Mouse (Mus musculus) intestine, embryonic 15.5 days (tissue): ENCODE data around the gene Insl3. TPM values are rescaled to one million over a fixed set of nuclear protein-coding genes. Genes with fewer than 3 reads are reported as not detected.

Source experiments
- ATAC-seq: fragments of 200-750 bp; cut with Nextera tagmentation; 2 replicates; pipeline ENCODE4 v1.8.0; 2017; ENCODE audit warnings: moderate TSS enrichment, moderate library complexity
- H3K27ac ChIP-seq: fragments of 300-500 bp; sonication (generic); 2 replicates; pipeline ENCODE4 v1.5.1; 2015; ENCODE audit warnings: mild to moderate bottlenecking, inconsistent platforms
- H3K27me3 ChIP-seq: fragments of 300-500 bp; sonication (generic); replicated peaks from 2 replicates; pipeline ENCODE4 v1.6.1; 2015; ENCODE audit warnings: inconsistent platforms
- H3K36me3 ChIP-seq: fragments of 300-500 bp; sonication (generic); 2 replicates; pipeline ENCODE4 v1.6.1; 2015; ENCODE audit warnings: inconsistent platforms
- H3K4me1 ChIP-seq: fragments of 300-500 bp; sonication (generic); replicated peaks from 2 replicates; pipeline ENCODE4 v1.6.1; 2015; ENCODE audit warnings: inconsistent platforms
- H3K4me2 ChIP-seq: fragments of 300-500 bp; sonication (generic); replicated peaks from 2 replicates; pipeline ENCODE4 v1.6.1; 2015; ENCODE audit warnings: mild to moderate bottlenecking, inconsistent platforms
- H3K4me3 ChIP-seq: fragments of 300-500 bp; sonication (generic); replicated peaks from 2 replicates; pipeline ENCODE4 v1.5.1; 2015; ENCODE audit warnings: inconsistent platforms
- H3K9ac ChIP-seq: fragments of 300-500 bp; sonication (generic); 2 replicates; pipeline ENCODE4 v1.6.1; 2015; ENCODE audit warnings: inconsistent platforms
- H3K9me3 ChIP-seq: fragments of 300-500 bp; sonication (generic); 2 replicates; pipeline ENCODE4 v1.6.1; 2016; ENCODE audit warnings: inconsistent platforms
- WGBS: fragments of 180-500 bp; shearing (Covaris S2); methylation state at CpG from one replicate; pipeline ENCODE4 v1.1.7; 2015; 5-methylcytosine and 5-hydroxymethylcytosine counted together
- polyA plus RNA-seq: library from polyadenylated mRNA; unstranded; fragments of >200 nt; fragmentation: Nextera tagmentation; extraction: Ambion mirVana; gene quantifications from 2 replicates; pipeline ENCODE4 v1.2.1, GENCODE M21; 2015

Insl3 gene
- 1.2 and 1.9 TPM in 2 replicates for polyA plus RNA-seq

DNA sequence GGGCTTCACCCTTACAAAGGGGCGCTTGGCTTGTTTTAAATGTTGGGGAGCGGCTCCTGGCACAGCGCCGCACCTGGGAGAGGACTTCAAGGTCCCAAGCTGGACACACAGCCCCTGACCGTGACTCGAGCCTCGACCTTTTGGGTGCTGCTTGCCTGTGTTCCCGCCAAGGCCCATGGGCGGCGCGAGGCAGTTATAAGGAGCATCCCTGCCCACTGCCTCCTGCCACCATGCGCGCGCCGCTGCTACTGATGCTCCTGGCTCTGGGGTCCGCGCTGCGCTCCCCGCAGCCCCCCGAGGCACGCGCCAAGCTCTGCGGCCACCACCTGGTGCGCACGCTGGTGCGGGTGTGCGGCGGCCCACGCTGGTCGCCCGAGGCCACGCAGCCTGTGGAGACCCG is at the start of gene Insl3:
Gene Insl3, plus strand, starts transcription at position 187 of the 400 bp plus-strand sequence.
- WGBS, result 8% methylated on average over 33 of the region's 33 CpGs
- Histone ChIP-seq H3K4me2 (no peak within 1 kb of the TSS), H3K9me3 (no peaks in the 10 kb centered on the region), H3K9ac (no peak within 1 kb of the TSS), H3K27ac (no peak within 1 kb of the TSS), H3K4me1 (peaks cover 32% of the 10 kb centered on the region), H3K27me3 (peaks cover 100% of the 10 kb centered on the region), H3K4me3 (no peak within 1 kb of the TSS), H3K36me3 (no peaks in the 10 kb centered on the region)
- no peak for ATAC-seq

DNA sequence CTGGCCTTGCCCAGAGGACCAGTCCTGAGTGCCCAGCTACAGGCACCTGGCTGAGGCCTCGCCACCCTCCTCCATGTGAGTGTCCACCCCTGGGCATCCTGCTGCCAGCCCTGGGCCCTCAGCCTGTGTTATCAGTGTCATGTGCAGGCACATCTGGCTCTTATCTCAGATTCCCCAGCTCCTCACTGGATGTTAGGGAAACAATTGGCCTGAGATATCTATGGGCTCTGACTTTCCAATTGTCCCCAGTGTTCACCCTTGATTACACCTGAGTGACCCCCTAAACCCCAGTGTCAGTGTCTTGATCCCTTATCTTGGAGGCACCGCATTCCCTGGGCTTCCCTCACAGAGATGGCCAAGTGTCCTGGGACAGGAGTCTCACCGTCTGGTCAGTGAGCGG is 49.7 kb upstream of the Insl3 start:
- Histone ChIP-seq H3K4me1 (peaks cover 5% of the 10 kb centered on the region; the same call in 1 of the 2 replicates), H3K9ac (no peak overlapping the region), H3K4me3 (no peak overlapping the region), H3K27me3 (no peaks in the 10 kb centered on the region; the same call in 1 of the 2 replicates), H3K36me3 (no peaks in the 10 kb centered on the region), H3K9me3 (no peaks in the 10 kb centered on the region), H3K27ac (no peak overlapping the region), H3K4me2 (no peak overlapping the region)
- WGBS, result 85% methylated on average over 4 of the region's 4 CpGs
- no peak for ATAC-seq

DNA sequence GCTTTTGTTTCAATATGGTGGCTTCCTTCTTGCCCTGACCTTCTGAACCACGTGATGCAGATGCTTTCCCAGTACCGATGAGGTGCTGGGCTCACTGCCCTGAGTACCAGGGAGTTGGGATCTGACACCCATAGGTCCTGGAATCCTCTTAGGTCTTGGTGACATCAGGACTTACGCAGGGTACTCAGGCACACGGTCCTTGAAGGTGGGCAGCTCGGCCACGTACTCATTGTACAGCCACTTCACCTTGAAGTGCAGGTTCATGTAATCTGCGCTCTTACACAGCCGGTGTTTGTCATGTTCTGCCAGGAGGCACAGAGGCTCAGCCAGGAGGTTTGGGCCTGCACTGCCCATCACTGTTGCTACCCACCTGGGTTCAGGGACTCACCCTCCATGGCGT is 43.5 kb upstream of the Insl3 start:
- Histone ChIP-seq H3K27me3 (0 out of 2 replicates have a peak, but pooled peaks cover 2% of the 10 kb centered on the region), H3K4me2 (no peak overlapping the region), H3K9me3 (no peaks in the 10 kb centered on the region), H3K4me1 (no peaks in the 10 kb centered on the region), H3K9ac (no peak overlapping the region), H3K4me3 (no peak overlapping the region), H3K27ac (no peak overlapping the region), H3K36me3 (no peaks in the 10 kb centered on the region)
- WGBS, result 77% methylated on average over 9 of the region's 9 CpGs
- no peak for ATAC-seq

DNA sequence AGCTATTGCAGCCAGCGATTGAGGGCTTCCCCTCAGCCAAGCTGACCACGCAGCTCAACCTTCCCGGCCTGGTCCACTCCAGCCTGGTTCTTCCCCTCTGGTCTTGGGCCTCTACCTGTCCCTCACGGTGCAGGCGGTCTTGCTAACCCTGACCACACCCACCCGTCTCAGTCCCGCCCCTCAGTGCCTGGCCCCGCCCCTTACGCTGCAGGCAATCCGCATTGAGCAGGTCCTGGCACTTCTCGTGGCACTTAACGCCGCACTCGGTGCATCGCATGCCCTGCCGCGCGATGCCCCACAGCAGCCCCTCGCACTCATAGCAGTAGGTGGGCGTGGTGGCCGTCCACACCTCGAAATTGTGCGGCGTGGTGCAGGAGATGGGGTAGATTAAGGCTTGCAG is 34.4 kb upstream of the Insl3 start:
- under 1% methylated on average over 24 of the region's 24 CpGs for WGBS

GRCm38 (mm10) chr8:71657816-71658215 is 31.2 kb upstream of the Insl3 start:
- H3K36me3 ChIP-seq, result no peaks in the 10 kb centered on the region
- no peak overlapping the region for H3K9ac ChIP-seq
- no peak overlapping the region for H3K4me3 ChIP-seq
- 22% methylated on average over 9 of the region's 9 CpGs for WGBS
- H3K4me2 ChIP-seq, result 0 out of 2 replicates have a peak overlapping the region, but pooled peaks have one; percentile 12
- peaks cover 14% of the 10 kb centered on the region for H3K4me1 ChIP-seq
- no peaks in the 10 kb centered on the region for H3K9me3 ChIP-seq
- peaks cover 70% of the 10 kb centered on the region for H3K27me3 ChIP-seq
- H3K27ac ChIP-seq, result no peak overlapping the region
- ATAC-seq, result no peak

More for the DNA sequence above, 34.4 kb upstream of the Insl3 start:
- peak overlapping the region; percentile 60 for H3K4me2 ChIP-seq
- peaks cover 58% of the 10 kb centered on the region for H3K27me3 ChIP-seq
- H3K4me1 ChIP-seq, result peaks cover 14% of the 10 kb centered on the region
- H3K9me3 ChIP-seq, result no peaks in the 10 kb centered on the region
- no peak overlapping the region for H3K9ac ChIP-seq
- H3K4me3 ChIP-seq, result peak overlapping the region; percentile 14; the same call in 1 of the 2 replicates
- peak; percentile 81 for ATAC-seq
- no peak overlapping the region for H3K27ac ChIP-seq
- no peaks in the 10 kb centered on the region for H3K36me3 ChIP-seq

DNA sequence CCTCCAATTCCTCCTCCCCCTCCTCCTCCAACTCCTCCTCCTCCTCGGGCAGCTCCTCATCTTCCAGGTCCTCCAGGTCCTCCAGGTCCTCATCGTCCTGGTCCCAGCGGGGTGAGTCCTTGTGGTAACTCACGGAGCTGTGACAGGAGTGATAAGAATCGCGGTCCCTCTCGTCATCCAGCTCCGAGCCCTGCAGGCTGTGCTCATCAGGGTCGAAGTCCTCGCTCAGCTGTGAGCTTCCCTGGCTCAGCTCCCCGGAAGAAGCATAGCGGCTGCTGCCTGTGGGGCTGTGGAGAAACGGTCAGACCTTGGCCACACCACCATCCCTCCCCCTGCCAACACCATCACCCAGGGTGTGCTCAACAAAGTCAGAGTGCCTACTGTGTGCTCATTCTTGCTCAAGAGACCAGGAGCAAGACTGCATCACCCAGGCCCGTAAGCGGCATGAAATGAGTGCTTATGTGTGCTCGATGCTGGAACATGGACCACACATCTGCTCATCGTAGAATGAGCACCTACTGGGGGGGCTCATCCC is 30.4 kb upstream of the Insl3 start:
- Histone ChIP-seq H3K36me3 (no peaks in the 10 kb centered on the region), H3K27ac (no peak overlapping the region), H3K4me3 (no peak overlapping the region), H3K9ac (no peak overlapping the region), H3K27me3 (peaks cover 69% of the 10 kb centered on the region), H3K4me2 (no peak overlapping the region), H3K9me3 (no peaks in the 10 kb centered on the region), H3K4me1 (peaks cover 14% of the 10 kb centered on the region)
- 0 out of 2 replicates have a peak, but pooled peaks have one; percentile 15 for ATAC-seq
- WGBS, result 22% methylated on average over 17 of the region's 17 CpGs

DNA sequence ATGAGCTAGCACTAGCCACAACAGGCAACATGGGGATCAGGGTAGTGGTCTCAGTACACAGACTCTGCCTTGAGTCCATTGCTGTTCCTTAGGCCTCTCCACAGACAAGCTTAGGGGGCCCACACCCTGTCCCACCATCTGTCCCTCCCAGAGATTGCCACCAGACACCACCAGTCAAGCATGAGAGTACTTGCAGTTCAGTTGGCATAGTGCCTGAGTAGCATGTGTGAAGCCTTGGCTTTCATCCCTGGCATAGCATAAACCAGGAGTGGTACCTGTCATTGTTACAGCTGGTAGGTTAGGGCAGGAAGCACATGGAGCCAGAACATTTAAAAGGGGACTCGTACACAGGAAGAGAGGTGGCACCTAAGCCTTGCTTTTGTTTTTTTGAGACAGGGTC is 29.3 kb upstream of the Insl3 start:
- H3K27ac ChIP-seq, result no peak overlapping the region
- peaks cover 63% of the 10 kb centered on the region for H3K27me3 ChIP-seq

DNA sequence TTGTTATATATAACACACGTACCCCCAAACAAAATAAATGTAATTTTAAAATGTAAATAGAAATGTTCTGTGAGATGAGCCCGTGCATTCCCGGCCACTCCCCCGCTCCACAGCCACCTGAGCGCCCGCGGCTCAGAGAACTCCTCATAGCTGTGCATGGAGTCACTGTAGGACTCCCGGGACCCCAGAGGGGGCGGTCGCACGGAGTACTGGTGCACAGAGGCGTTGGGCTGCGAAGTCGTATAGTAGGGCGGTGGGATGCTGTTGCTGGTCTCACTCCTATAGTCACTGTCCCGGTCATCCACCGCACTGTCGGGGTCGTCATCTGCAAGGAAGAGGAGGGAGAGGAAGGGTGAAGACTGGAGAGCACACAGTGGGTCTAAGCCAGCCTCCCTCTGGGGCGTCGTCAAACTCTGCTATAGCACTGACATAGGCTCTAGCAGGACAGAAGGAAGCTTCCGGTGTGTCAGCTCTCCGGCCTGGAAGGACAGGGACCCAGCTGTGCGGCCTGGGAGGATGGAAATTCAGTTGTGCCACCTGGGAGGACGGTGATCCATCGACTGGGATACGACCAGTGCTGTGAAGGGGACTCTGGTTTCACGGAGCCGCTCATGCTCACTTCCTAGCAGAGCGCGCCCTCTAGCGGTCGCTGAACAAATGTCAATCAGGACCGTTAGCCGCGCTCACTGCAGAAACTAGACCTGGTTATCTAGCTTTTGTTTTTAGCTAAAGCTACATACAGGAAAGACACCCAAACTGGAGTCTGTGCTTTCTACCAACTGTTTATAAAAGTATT is 28.5 kb upstream of the Insl3 start:
- no peaks in the 10 kb centered on the region for H3K36me3 ChIP-seq
- peak overlapping the region; percentile 35; the same call in 1 of the 2 replicates for H3K4me2 ChIP-seq
- H3K27ac ChIP-seq, result no peak overlapping the region
- no peak overlapping the region for H3K9ac ChIP-seq
- peaks cover 6% of the 10 kb centered on the region for H3K4me1 ChIP-seq
- no peaks in the 10 kb centered on the region for H3K9me3 ChIP-seq
- H3K27me3 ChIP-seq, result peaks cover 55% of the 10 kb centered on the region
- peak; percentile 41 for ATAC-seq
- no peak overlapping the region for H3K4me3 ChIP-seq
- WGBS, result 9% methylated on average over 36 of the region's 36 CpGs

More for the DNA sequence above, 29.3 kb upstream of the Insl3 start:
- H3K4me3 ChIP-seq, result no peak overlapping the region
- H3K36me3 ChIP-seq, result no peaks in the 10 kb centered on the region
- H3K9ac ChIP-seq, result no peak overlapping the region
- no peaks in the 10 kb centered on the region for H3K9me3 ChIP-seq
- H3K4me2 ChIP-seq, result no peak overlapping the region
- ATAC-seq, result no peak
- 73% methylated on average over 1 of the region's 1 CpGs for WGBS
- peaks cover 9% of the 10 kb centered on the region for H3K4me1 ChIP-seq

GRCm38 (mm10) chr8:71665331-71666130 is 23.5 kb upstream of the Insl3 start:
- H3K9me3 ChIP-seq, result no peaks in the 10 kb centered on the region
- peak; percentile 79 for ATAC-seq
- H3K9ac ChIP-seq, result no peak overlapping the region
- no peaks in the 10 kb centered on the region for H3K36me3 ChIP-seq
- H3K4me1 ChIP-seq, result peaks cover 22% of the 10 kb centered on the region; the same call in 1 of the 2 replicates
- peaks cover 24% of the 10 kb centered on the region for H3K27me3 ChIP-seq
- H3K4me2 ChIP-seq, result peak overlapping the region; percentile 59
- no peak overlapping the region for H3K27ac ChIP-seq
- 4% methylated on average over 22 of the region's 22 CpGs for WGBS
- H3K4me3 ChIP-seq, result peak overlapping the region; percentile 18

DNA sequence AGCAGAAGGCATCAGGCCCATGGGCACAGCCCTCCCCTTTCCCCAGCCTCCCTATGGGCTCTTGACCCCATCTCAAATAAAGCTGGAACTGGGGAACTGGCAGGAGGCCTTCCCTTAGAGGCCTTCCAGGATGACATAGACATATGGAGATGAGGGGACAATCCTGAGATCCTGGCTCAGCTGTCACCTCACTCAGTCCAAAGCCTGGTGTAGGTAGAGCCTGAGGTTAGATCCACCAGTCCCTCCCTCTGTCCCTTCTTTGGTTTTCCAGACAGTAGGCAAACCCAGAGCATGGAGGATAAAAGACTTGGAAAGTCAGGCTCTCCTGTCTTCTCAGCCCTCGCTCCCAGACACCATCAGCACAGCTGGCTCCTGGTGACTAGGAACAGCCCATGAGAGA is 22.2 kb upstream of the Insl3 start:
- Histone ChIP-seq H3K9me3 (no peaks in the 10 kb centered on the region), H3K9ac (no peak overlapping the region), H3K4me3 (no peak overlapping the region), H3K4me2 (no peak overlapping the region), H3K27me3 (peaks cover 27% of the 10 kb centered on the region), H3K27ac (no peak overlapping the region), H3K4me1 (peaks cover 29% of the 10 kb centered on the region), H3K36me3 (no peaks in the 10 kb centered on the region)
- 43% methylated on average over 1 of the region's 1 CpGs for WGBS
- no peak for ATAC-seq

DNA sequence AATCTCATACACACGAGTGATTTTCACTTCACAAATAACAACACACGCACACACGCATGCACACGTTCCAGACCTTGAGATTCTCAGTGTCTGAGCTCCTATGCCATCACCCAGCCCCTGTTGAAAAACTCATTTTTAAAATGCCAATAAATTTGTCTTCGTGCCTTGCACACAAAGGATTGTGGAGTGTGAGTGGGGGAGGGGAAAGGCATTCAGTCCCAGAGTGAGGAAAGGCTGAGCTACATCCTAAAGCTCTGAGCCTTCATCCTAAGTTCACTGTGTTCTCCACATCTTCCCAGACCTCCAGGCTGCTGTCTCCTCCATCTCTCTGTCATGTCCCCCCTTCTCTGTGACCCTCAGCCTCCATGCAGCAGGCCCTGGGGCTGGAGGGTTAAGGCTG is 21.8 kb upstream of the Insl3 start:
- no peaks in the 10 kb centered on the region for H3K36me3 ChIP-seq
- no peak overlapping the region for H3K4me2 ChIP-seq
- WGBS, result 57% methylated on average over 5 of the region's 5 CpGs
- peaks cover 29% of the 10 kb centered on the region for H3K4me1 ChIP-seq
- H3K27me3 ChIP-seq, result peaks cover 27% of the 10 kb centered on the region
- H3K27ac ChIP-seq, result no peak overlapping the region
- H3K9me3 ChIP-seq, result no peaks in the 10 kb centered on the region
- no peak overlapping the region for H3K9ac ChIP-seq
- no peak for ATAC-seq
- H3K4me3 ChIP-seq, result no peak overlapping the region
